19 mouse cellular contexts compared by ENCODE assay signal in genomic region chr9:7336740-7337483, GRCm38 (mm10). TPM values are rescaled to one million over a fixed set of nuclear protein-coding genes. Genes with fewer than 3 reads are reported as not detected.
A peak's percentile ranks its signal among the peaks of the same experiment; 100 is the strongest.
DNase-seq lines count a peak whose midpoint lies in the region; ATAC-seq and TF ChIP-seq lines count a peak whose summit lies in the region.
"Had no signal": no experiment of that assay in that cellular context is flagged by ENCODE, and none has a peak within 500 bp of the region (broad histone marks: within the 10 kb centered on the region; RNA-seq: fewer than 3 reads in every experiment).

No protein-coding gene starts in this region.

- TF ChIP-seq EP300 in CH12.LX (IDR thresholded peaks at IDR 0.05; ENCODE audit: low read length), result peak; percentile 54

- H3K79me2 ChIP-seq in CH12.LX (replicated peaks; ENCODE audit: control insufficient read depth, extremely low read depth, insufficient read depth, poor library complexity, severe bottlenecking), result no peaks in the 10 kb centered on the region

- H3K4me3 ChIP-seq in liver, embryonic 16.5 days (ENCODE audit: low read depth, low read length), result no peak overlapping the region
- H3K4me3 ChIP-seq in CH12.LX (replicated peaks in 1 of 3; ENCODE audit: low read depth in 2 of 3, low read length in 2 of 3, poor library complexity in 1 of 3), result no peak overlapping the region
- H3K4me3 ChIP-seq in bone marrow macrophage, adult 2 months (ENCODE audit: insufficient read depth, low read length), result no peak overlapping the region
- no peak overlapping the region for H3K4me3 ChIP-seq in heart, embryonic 10.5 days
- H3K4me3 ChIP-seq: forebrain, embryonic 13.5 days; heart, embryonic 15.5 days; midbrain, embryonic 13.5 days had no signal

- H3K4me1 ChIP-seq in liver, embryonic 16.5 days (ENCODE audit: control insufficient read depth, low read depth, low read length), result no peaks in the 10 kb centered on the region
- peaks cover 4 to 21% of the 10 kb centered on the region in 2 experiments; a peak in 3 of 4 replicates for H3K4me1 ChIP-seq in CH12.LX (ENCODE audit: control insufficient read depth in 1 of 2, insufficient read depth in 2 of 2)
- H3K4me1 ChIP-seq in bone marrow macrophage, adult 2 months (ENCODE audit: control insufficient read depth, insufficient read depth, low read length), result peaks cover 39% of the 10 kb centered on the region
- no peaks in the 10 kb centered on the region for H3K4me1 ChIP-seq in heart, embryonic 10.5 days
- H3K4me1 ChIP-seq: forebrain, embryonic 13.5 days; heart, embryonic 15.5 days; midbrain, embryonic 13.5 days had no signal

- dilution Hi-C loops in CH12.LX (cut with MboI; ENCODE audit: extremely low pct_ligation_motif_present, extremely low pct_unique_long_range_greater_than_20kb, low sequenced_read_pairs), result no loop called here

- H3K9me3 ChIP-seq in liver, embryonic 16.5 days (replicated peaks; ENCODE audit: control insufficient read depth, low read length), result no peaks in the 10 kb centered on the region
- no peaks in the 10 kb centered on the region for H3K9me3 ChIP-seq in CH12.LX (replicated peaks; ENCODE audit: low read length)
- no peaks in the 10 kb centered on the region for H3K9me3 ChIP-seq in heart, embryonic 10.5 days
- H3K9me3 ChIP-seq: forebrain, embryonic 13.5 days; heart, embryonic 15.5 days; midbrain, embryonic 13.5 days had no signal

- TF ChIP-seq CTCF in CH12.LX (conservative IDR thresholded peaks at IDR 0.05 in 1 of 2, IDR thresholded peaks at IDR 0.05 in 1 of 2; ENCODE audit: low read depth in 2 of 2, low read length in 2 of 2), result no peak
- no peak for TF ChIP-seq CTCF in bone marrow macrophage, adult 2 months (IDR thresholded peaks at IDR 0.05; ENCODE audit: low read depth, low read length)

- H3K27ac ChIP-seq in liver, embryonic 16.5 days (ENCODE audit: low read length), result no peak overlapping the region
- 0 out of 2 replicates have a peak overlapping the region, but pooled peaks have one; percentile 18 for H3K27ac ChIP-seq in CH12.LX (ENCODE audit: insufficient read depth, low read depth)
- peak overlapping the region; percentile 98 for H3K27ac ChIP-seq in bone marrow macrophage, adult 2 months (ENCODE audit: insufficient read depth, low read depth, low read length)
- no peak overlapping the region for H3K27ac ChIP-seq in heart, embryonic 10.5 days
- H3K27ac ChIP-seq: forebrain, embryonic 13.5 days; heart, embryonic 15.5 days; hindbrain, embryonic 14.5 days; midbrain, embryonic 13.5 days had no signal

- H3K4me2 ChIP-seq in liver, embryonic 16.5 days (ENCODE audit: low read depth, low read length), result no peak overlapping the region
- no peak overlapping the region for H3K4me2 ChIP-seq in CH12.LX (ENCODE audit: insufficient read depth, low read depth, poor library complexity, severe bottlenecking)
- H3K4me2 ChIP-seq: forebrain, embryonic 13.5 days; heart, embryonic 15.5 days; hindbrain, embryonic 14.5 days; midbrain, embryonic 13.5 days had no signal

- H3K27me3 ChIP-seq in liver, embryonic 16.5 days (ENCODE audit: control insufficient read depth, insufficient read depth, low read depth, low read length), result no peaks in the 10 kb centered on the region
- H3K27me3 ChIP-seq in CH12.LX (replicated peaks), result no peaks in the 10 kb centered on the region
- H3K27me3 ChIP-seq in heart, embryonic 10.5 days (ENCODE audit: insufficient read depth, poor library complexity, severe bottlenecking), result 0 out of 2 replicates have a peak, but pooled peaks cover 5% of the 10 kb centered on the region
- H3K27me3 ChIP-seq: forebrain, embryonic 13.5 days; heart, embryonic 15.5 days; midbrain, embryonic 13.5 days; Patski had no signal

- H3K36me3 ChIP-seq in liver, embryonic 16.5 days (ENCODE audit: control insufficient read depth, insufficient read depth), result no peaks in the 10 kb centered on the region
- H3K36me3 ChIP-seq in CH12.LX (replicated peaks in 1 of 2; ENCODE audit: control insufficient read depth in 1 of 2, insufficient read depth in 1 of 2, low read length in 1 of 2), result no peaks in the 10 kb centered on the region
- H3K36me3 ChIP-seq in heart, embryonic 10.5 days, result no peaks in the 10 kb centered on the region
- H3K36me3 ChIP-seq: heart, embryonic 15.5 days; midbrain, embryonic 13.5 days had no signal

- 0 out of 2 replicates have a peak, but pooled peaks have one; percentile 16 for ATAC-seq in liver, embryonic 16.5 days (ENCODE audit: low read depth)
- peak; percentile 64 for ATAC-seq in monocyte, adult 5-6 weeks (replicated peaks; ENCODE audit: insufficient number of reproducible peaks, low FRiP score, low TSS enrichment, poor library complexity, severe bottlenecking)
- ATAC-seq: forebrain, embryonic 13.5 days; intestine, embryonic 16.5 days; midbrain, embryonic 13.5 days had no signal

- no peak for TF ChIP-seq RAD21 in CH12.LX (IDR thresholded peaks at IDR 0.05; ENCODE audit: low read depth, low read length)

- no peak overlapping the region for H3K9ac ChIP-seq in liver, embryonic 16.5 days (ENCODE audit: low read depth, low read length)
- H3K9ac ChIP-seq in CH12.LX (ENCODE audit: insufficient read depth, low read depth), result no peak overlapping the region
- H3K9ac ChIP-seq: forebrain, embryonic 13.5 days; heart, embryonic 15.5 days; hindbrain, embryonic 14.5 days; midbrain, embryonic 13.5 days had no signal

- no peak for TF ChIP-seq POLR2A in CH12.LX (IDR thresholded peaks at IDR 0.05; ENCODE audit: low read depth, low read length)
- TF ChIP-seq POLR2A in bone marrow macrophage, adult 2 months (IDR thresholded peaks at IDR 0.05; ENCODE audit: borderline replicate concordance, low read depth, low read length), result no peak

- DNase-seq in liver (no peak), CH12.LX (ENCODE audit: extremely low read depth) (no peak)
- no peak for DNase-seq in Muller cell, postnatal 12 days (ENCODE audit: inconsistent ontology term)
- no peak for DNase-seq in heart, embryonic 10.5 days (ENCODE audit: low spot score)
- DNase-seq: adrenal gland, postnatal 36 days; kidney, postnatal 4 days; lung, adult 2 months; thymus, adult 18-20 months had no signal

- in situ Hi-C loops in CH12.LX (cut with MboI; ENCODE audit: low pct_ligation_motif_present, low pct_unique_long_range_greater_than_20kb, low sequenced_read_pairs), result no loop called here

TF ChIP-seq in CH12.LX, 34 proteins besides CTCF, POLR2A, EP300 and RAD21:
- TF ChIP-seq POLR2AphosphoS2 (IDR thresholded peaks at IDR 0.05; ENCODE audit: low read depth, low read length), result no peak
- TF ChIP-seq SMC3 (IDR thresholded peaks at IDR 0.05; ENCODE audit: low read depth, low read length), result no peak
- no peak for TF ChIP-seq GABPA (IDR thresholded peaks at IDR 0.05; ENCODE audit: insufficient replicate concordance, low read depth, low read length)
- TF ChIP-seq ETS1 (conservative IDR thresholded peaks at IDR 0.05; ENCODE audit: low read depth, low read length), result no peak
- no peak for TF ChIP-seq KAT2A (IDR thresholded peaks at IDR 0.05; ENCODE audit: insufficient replicate concordance, low read length)
- no peak for TF ChIP-seq CHD1 (IDR thresholded peaks at IDR 0.05; ENCODE audit: low read depth, low read length)
- TF ChIP-seq SIN3A (IDR thresholded peaks at IDR 0.05; ENCODE audit: low read length), result no peak
- no peak for TF ChIP-seq ZNF384 (IDR thresholded peaks at IDR 0.05; ENCODE audit: low read depth, low read length)
- no peak for TF ChIP-seq MAFK (IDR thresholded peaks at IDR 0.05; ENCODE audit: insufficient replicate concordance, low read length)
- TF ChIP-seq E2F4 (IDR thresholded peaks at IDR 0.05; ENCODE audit: insufficient replicate concordance, low read depth, low read length), result no peak
- no peak for TF ChIP-seq ZC3H11A (IDR thresholded peaks at IDR 0.05; ENCODE audit: low read depth, low read length)
- TF ChIP-seq HCFC1 (IDR thresholded peaks at IDR 0.05; ENCODE audit: low read depth, low read length), result no peak
- no peak for TF ChIP-seq ZMIZ1 (IDR thresholded peaks at IDR 0.05; ENCODE audit: low read depth, low read length)
TF ChIP-seq in CH12.LX: peak in this region for 0.

RNA-seq across cellular contexts. Expression of gene Mmp12, which starts 7.3 kb away (rescaled TPM):
- not detected in 2 replicates for polyA plus RNA-seq in liver, embryonic 16.5 days (2015; fragmentation: Nextera tagmentation; extraction: Ambion mirVana)
- not detected in 2 replicates for total RNA-seq in CH12.LX (2012; rRNA removed)
- total RNA-seq in CH12.LX (2014; rRNA removed), result 0.11 TPM in 1 of 2 replicates, not detected in the other
- polyA plus RNA-seq in CH12.LX (2012; ENCODE audit: insufficient read length, low read depth), result not detected in 2 replicates
- 77.1 and 84.2 TPM in 2 replicates for polyA plus RNA-seq in bone marrow macrophage, adult 2 months (2012; ENCODE audit: insufficient read depth, insufficient read length, missing spikeins)
- 0.39 to 0.86 TPM in 2 of 3 replicates, not detected in the other for total RNA-seq in monocyte, adult 5-6 weeks (2017)
- not detected in 2 replicates for polyA plus RNA-seq in heart, embryonic 10.5 days (2016; fragmentation: Nextera tagmentation; extraction: Ambion mirVana)
- total RNA-seq: left cerebral cortex, adult 18-20 months had no signal
- polyA plus RNA-seq: forebrain, embryonic 13.5 days; hindbrain, embryonic 14.5 days; limb, embryonic 11.5 days; midbrain, embryonic 13.5 days had no signal

RNA-seq across cellular contexts. Expression of gene Mmp1b, which starts 50.9 kb away (rescaled TPM):
- not detected in 2 replicates for polyA plus RNA-seq in liver, embryonic 16.5 days (2015; fragmentation: Nextera tagmentation; extraction: Ambion mirVana)
- total RNA-seq in CH12.LX (2012; rRNA removed), result not detected in 2 replicates
- total RNA-seq in CH12.LX (2014; rRNA removed), result not detected in 2 replicates
- 0.16 TPM in 1 of 2 replicates, not detected in the other for polyA plus RNA-seq in CH12.LX (2012; ENCODE audit: insufficient read length, low read depth)
- not detected in 2 replicates for polyA plus RNA-seq in bone marrow macrophage, adult 2 months (2012; ENCODE audit: insufficient read depth, insufficient read length, missing spikeins)
- total RNA-seq in monocyte, adult 5-6 weeks (2017), result not detected in 3 replicates
- polyA plus RNA-seq in heart, embryonic 10.5 days (2016; fragmentation: Nextera tagmentation; extraction: Ambion mirVana), result not detected in 2 replicates
- total RNA-seq: adrenal gland, postnatal 36 days; left cerebral cortex, adult 18-20 months had no signal
- polyA plus RNA-seq: forebrain, embryonic 13.5 days; heart, embryonic 15.5 days; hindbrain, embryonic 14.5 days; intestine, embryonic 16.5 days; limb, embryonic 11.5 days; lung, adult 2 months; midbrain, embryonic 13.5 days; Patski had no signal

Comparison
In these comparisons a context has a peak if more than half of its experiments do, and no peak if none do; other contexts are left out.
1. H3K27ac ChIP-seq: peak in CH12.LX (single experiment) and bone marrow macrophage, adult 2 months (single experiment); none in liver, embryonic 16.5 days (single experiment) and heart, embryonic 10.5 days (single experiment).
2. RNA of gene Mmp12, which starts 7.3 kb away (polyA plus RNA-seq): 77.1 to 84.2 TPM in bone marrow macrophage, adult 2 months; not detected in liver, embryonic 16.5 days, not detected in CH12.LX and not detected in heart, embryonic 10.5 days; every median in the first group is over 10 times any median in the second.